Mouse (Mus musculus): Measurements from ENCODE around the gene 2610008E11Rik. TPM values are rescaled to one million over a fixed set of nuclear protein-coding genes. Genes with fewer than 3 reads are reported as not detected.

The 2610008E11Rik gene
- 23.8 TPM for polyA plus RNA-seq (2015; fragmentation: Illumina TruSeq; extraction: RNeasy Lipid Tissue Mini Kit (QIAGEN cat#74804); ENCODE audit: low read depth, low replicate concordance)

DNA sequence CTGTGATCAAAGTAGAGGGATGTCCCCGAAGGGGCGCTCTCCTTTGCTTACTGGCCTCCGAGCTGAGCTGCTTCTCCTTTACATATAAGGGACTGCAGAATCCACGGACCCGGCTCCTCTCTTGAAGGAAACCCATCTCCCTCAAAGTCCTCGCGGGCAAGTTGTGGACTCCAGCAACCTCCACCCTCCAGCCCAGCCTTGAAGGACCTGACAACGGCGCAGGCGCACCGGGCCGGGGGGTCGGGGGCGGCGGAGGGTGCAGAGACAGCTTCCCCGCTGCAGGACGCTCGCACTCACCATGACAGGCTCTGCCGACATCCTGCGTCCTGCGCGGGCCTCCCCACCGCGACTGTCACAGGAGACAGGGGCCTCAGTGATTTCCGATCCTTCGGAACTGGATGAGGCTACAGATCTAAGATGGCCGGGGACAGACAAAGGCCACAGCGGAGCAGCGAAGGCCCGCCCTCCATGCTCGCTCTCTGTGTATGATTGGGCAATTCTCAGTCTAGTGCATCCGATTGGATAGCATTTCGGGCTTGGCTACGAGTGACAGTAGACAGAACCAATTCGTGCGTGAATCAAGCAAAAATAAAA, at the start of gene 2610008E11Rik:
Gene 2610008E11Rik, minus strand, starts transcription at position 440 of the 594 bp plus-strand sequence.

DNA sequence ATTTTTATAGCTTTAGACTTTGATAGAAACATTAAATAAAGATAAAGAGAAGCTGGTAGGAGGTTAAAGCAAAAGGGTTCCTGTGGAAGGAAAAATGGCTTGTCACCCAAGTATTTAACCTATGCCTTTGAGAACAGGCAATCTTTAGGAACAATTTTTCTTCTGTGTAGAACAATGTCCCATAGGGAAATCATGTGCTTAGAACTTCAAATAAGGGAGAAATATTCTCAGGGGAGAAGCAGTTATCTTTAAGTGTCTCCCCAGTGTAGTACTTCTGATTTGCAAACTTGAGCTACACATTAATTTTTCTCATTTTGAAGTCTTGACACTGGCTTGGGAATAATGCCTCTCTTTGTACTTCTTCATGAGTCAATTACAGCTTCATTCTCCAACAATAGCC, 69.0 kb downstream of the 2610008E11Rik start, which contains the start of gene Olfr57:
Gene Olfr57, plus strand, starts transcription at position 301 of the 400 bp plus-strand sequence.

Other genes with a start within 250 kb of the 2610008E11Rik start
- not detected for gene Olfr1356, start 245.4 kb downstream of the 2610008E11Rik start, polyA plus RNA-seq (2015; fragmentation: Illumina TruSeq; extraction: RNeasy Lipid Tissue Mini Kit (QIAGEN cat#74804); ENCODE audit: low read depth, low replicate concordance)
- gene Olfr1355, start 222.1 kb downstream of the 2610008E11Rik start, polyA plus RNA-seq (2015; fragmentation: Illumina TruSeq; extraction: RNeasy Lipid Tissue Mini Kit (QIAGEN cat#74804); ENCODE audit: low read depth, low replicate concordance): not detected
- not detected for gene Olfr1354, start 184.4 kb downstream of the 2610008E11Rik start, polyA plus RNA-seq (2015; fragmentation: Illumina TruSeq; extraction: RNeasy Lipid Tissue Mini Kit (QIAGEN cat#74804); ENCODE audit: low read depth, low replicate concordance)
- not detected for gene Olfr8, start 147.0 kb downstream of the 2610008E11Rik start, polyA plus RNA-seq (2015; fragmentation: Illumina TruSeq; extraction: RNeasy Lipid Tissue Mini Kit (QIAGEN cat#74804); ENCODE audit: low read depth, low replicate concordance)
- not detected for gene Olfr1353, start 134.3 kb downstream of the 2610008E11Rik start, polyA plus RNA-seq (2015; fragmentation: Illumina TruSeq; extraction: RNeasy Lipid Tissue Mini Kit (QIAGEN cat#74804); ENCODE audit: low read depth, low replicate concordance)
- not detected for gene Olfr1352, start 116.5 kb downstream of the 2610008E11Rik start, polyA plus RNA-seq (2015; fragmentation: Illumina TruSeq; extraction: RNeasy Lipid Tissue Mini Kit (QIAGEN cat#74804); ENCODE audit: low read depth, low replicate concordance)
- not detected for gene Olfr1351, start 85.1 kb downstream of the 2610008E11Rik start, polyA plus RNA-seq (2015; fragmentation: Illumina TruSeq; extraction: RNeasy Lipid Tissue Mini Kit (QIAGEN cat#74804); ENCODE audit: low read depth, low replicate concordance)
- gene Olfr57, start 68.9 kb downstream of the 2610008E11Rik start, polyA plus RNA-seq (2015; fragmentation: Illumina TruSeq; extraction: RNeasy Lipid Tissue Mini Kit (QIAGEN cat#74804); ENCODE audit: low read depth, low replicate concordance): not detected
- not detected for gene Vmn2r80, start 51.2 kb upstream of the 2610008E11Rik start, polyA plus RNA-seq (2015; fragmentation: Illumina TruSeq; extraction: RNeasy Lipid Tissue Mini Kit (QIAGEN cat#74804); ENCODE audit: low read depth, low replicate concordance)
- gene Vmn2r81, start 150.1 kb upstream of the 2610008E11Rik start, polyA plus RNA-seq (2015; fragmentation: Illumina TruSeq; extraction: RNeasy Lipid Tissue Mini Kit (QIAGEN cat#74804); ENCODE audit: low read depth, low replicate concordance): not detected